Mouse (Mus musculus): ENCODE results near the gene Ppp2r5e. TPM values are rescaled to one million over a fixed set of nuclear protein-coding genes. Genes with fewer than 3 reads are reported as not detected.

Gene Ppp2r5e
- polyA plus RNA-seq, 1 experiment from 2014 or later, result 6.5 TPM

- Histone ChIP-seq H3K9me3 (ENCODE audit: low read length) (no peaks in the 10 kb centered on the region), H3K27me3 (ENCODE audit: insufficient read depth, low read length) (no peaks in the 10 kb centered on the region), H3K4me1 (ENCODE audit: insufficient read depth) (no peaks in the 10 kb centered on the region), H3K4me3 (ENCODE audit: low read depth, low read length) (no peak overlapping the region), H3K36me3 (replicated peaks; ENCODE audit: insufficient read depth, low read length) (0 out of 2 replicates have a peak, but pooled peaks cover 2% of the 10 kb centered on the region), H3K9ac (replicated peaks) (no peak overlapping the region), H3K4me2 (ENCODE audit: low read depth, low read length) (no peak overlapping the region), H3K27ac (ENCODE audit: low read depth) (no peak overlapping the region)
- no peak for ATAC-seq
- no peak for TF ChIP-seq EP300 (IDR thresholded peaks at IDR 0.05; ENCODE audit: low read depth)
- TF ChIP-seq CTCF (IDR thresholded peaks at IDR 0.05; ENCODE audit: low read depth), result peak; percentile 35
- DNase-seq, result no peak
- 79% methylated on average over 1 of the region's 1 CpGs for WGBS (ENCODE audit: insufficient replicate concordance)
Observed at GRCm38 (mm10) chr12:75629618-75630017, 33.6 kb upstream of the Ppp2r5e start.

GRCm38 (mm10) chr12:75623292-75623691 lies 27.2 kb upstream of the Ppp2r5e start:
- Histone ChIP-seq H3K27ac (ENCODE audit: low read depth) (no peak overlapping the region), H3K4me2 (ENCODE audit: low read depth, low read length) (no peak overlapping the region), H3K36me3 (replicated peaks; ENCODE audit: insufficient read depth, low read length) (no peaks in the 10 kb centered on the region), H3K9me3 (ENCODE audit: low read length) (no peaks in the 10 kb centered on the region), H3K27me3 (ENCODE audit: insufficient read depth, low read length) (no peaks in the 10 kb centered on the region), H3K9ac (replicated peaks) (no peak overlapping the region), H3K4me1 (ENCODE audit: insufficient read depth) (no peaks in the 10 kb centered on the region), H3K4me3 (ENCODE audit: low read depth, low read length) (no peak overlapping the region)
- ATAC-seq (0 out of 2 replicates have a peak, but pooled peaks have one; percentile 15), DNase-seq (no peak)
- no peak; the same call in 1 of the 2 replicates for TF ChIP-seq EP300 (IDR thresholded peaks at IDR 0.05; ENCODE audit: low read depth)
- no peak for TF ChIP-seq CTCF (IDR thresholded peaks at IDR 0.05; ENCODE audit: low read depth)
- 72% methylated on average over 5 of the region's 5 CpGs for WGBS (ENCODE audit: insufficient replicate concordance)

- Histone ChIP-seq H3K27me3 (ENCODE audit: insufficient read depth, low read length) (no peaks in the 10 kb centered on the region), H3K4me3 (ENCODE audit: low read depth, low read length) (no peak overlapping the region), H3K27ac (ENCODE audit: low read depth) (no peak overlapping the region), H3K9me3 (ENCODE audit: low read length) (no peaks in the 10 kb centered on the region), H3K36me3 (replicated peaks; ENCODE audit: insufficient read depth, low read length) (no peaks in the 10 kb centered on the region), H3K9ac (replicated peaks) (no peak overlapping the region), H3K4me1 (ENCODE audit: insufficient read depth) (no peaks in the 10 kb centered on the region), H3K4me2 (ENCODE audit: low read depth, low read length) (no peak overlapping the region)
- TF ChIP-seq CTCF (IDR thresholded peaks at IDR 0.05; ENCODE audit: low read depth), result no peak
- TF ChIP-seq EP300 (IDR thresholded peaks at IDR 0.05; ENCODE audit: low read depth), result no peak; the same call in 1 of the 2 replicates
- 40% methylated on average over 3 of the region's 3 CpGs for WGBS (ENCODE audit: insufficient replicate concordance)
- DNase-seq, result no peak
- ATAC-seq, result peak; percentile 44; the same call in 1 of the 2 replicates
Observed at GRCm38 (mm10) chr12:75622835-75623234, 26.8 kb upstream of the Ppp2r5e start.

DNA sequence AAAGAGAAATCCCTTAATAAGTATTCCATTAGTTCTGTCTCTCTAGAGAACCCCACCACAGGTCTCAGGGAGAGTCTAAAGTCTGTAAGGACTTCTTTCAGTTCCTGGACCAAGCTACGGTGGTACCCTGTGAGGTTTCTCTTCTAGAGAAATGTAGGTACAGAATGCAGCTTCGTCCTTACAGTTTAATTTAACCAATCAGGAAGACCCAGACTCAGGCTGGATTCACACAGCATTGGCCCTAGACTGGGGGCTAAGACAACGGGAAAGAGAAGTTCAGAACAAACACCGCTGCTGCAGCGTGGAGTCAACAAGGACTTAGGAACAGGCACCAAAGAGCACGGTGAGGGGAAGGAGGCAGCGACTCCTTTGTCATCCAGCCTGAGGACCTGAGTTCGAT lies 20.8 kb upstream of the Ppp2r5e start:
- H3K4me1 ChIP-seq (ENCODE audit: insufficient read depth), result no peaks in the 10 kb centered on the region
- no peak overlapping the region for H3K9ac ChIP-seq (replicated peaks)
- WGBS (ENCODE audit: insufficient replicate concordance), result 57% methylated on average over 8 of the region's 8 CpGs
- no peaks in the 10 kb centered on the region for H3K36me3 ChIP-seq (replicated peaks; ENCODE audit: insufficient read depth, low read length)
- DNase-seq, result no peak
- no peak for ATAC-seq
- H3K27ac ChIP-seq (ENCODE audit: low read depth), result no peak overlapping the region
- H3K27me3 ChIP-seq (ENCODE audit: insufficient read depth, low read length), result no peaks in the 10 kb centered on the region
- H3K4me3 ChIP-seq (ENCODE audit: low read depth, low read length), result no peak overlapping the region
- TF ChIP-seq EP300 (IDR thresholded peaks at IDR 0.05; ENCODE audit: low read depth) (no peak), CTCF (IDR thresholded peaks at IDR 0.05; ENCODE audit: low read depth) (no peak)
- no peak overlapping the region for H3K4me2 ChIP-seq (ENCODE audit: low read depth, low read length)
- H3K9me3 ChIP-seq (ENCODE audit: low read length), result no peaks in the 10 kb centered on the region

DNA sequence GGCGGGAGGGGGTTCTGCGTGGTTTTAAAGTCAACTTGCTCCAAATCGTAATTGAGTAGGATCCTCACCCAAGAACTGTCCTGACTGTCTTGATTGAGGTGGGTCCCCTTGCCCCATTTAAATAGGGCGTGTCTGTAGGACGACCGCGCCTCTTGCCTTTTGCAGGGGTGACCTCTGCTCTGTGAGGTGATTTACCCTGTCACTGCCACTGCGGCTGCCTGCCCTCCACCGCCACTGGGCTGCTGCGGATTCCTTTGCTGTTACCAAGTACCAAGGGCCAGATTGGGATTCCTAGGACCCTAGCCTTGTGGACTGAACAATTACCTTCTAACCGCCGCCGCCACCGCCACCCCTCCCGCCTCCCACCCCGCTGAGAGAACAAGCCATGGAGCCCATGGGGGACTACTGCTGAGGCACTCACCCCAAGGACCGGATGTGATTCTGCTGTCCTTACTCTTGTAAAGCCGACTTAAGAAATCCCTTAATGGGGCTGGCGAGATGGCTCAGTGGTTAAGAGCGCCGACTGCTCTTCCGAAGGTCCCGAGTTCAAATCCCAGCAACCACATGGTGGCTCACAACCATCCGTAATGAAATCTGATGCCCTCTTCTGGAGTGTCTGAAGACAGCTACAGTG lies 20.2 kb upstream of the Ppp2r5e start:
- no peaks in the 10 kb centered on the region for H3K9me3 ChIP-seq (ENCODE audit: low read length)
- DNase-seq (peak; percentile 25), ATAC-seq (peak; percentile 64)
- H3K4me2 ChIP-seq (ENCODE audit: low read depth, low read length), result peak overlapping the region; percentile 65
- no peaks in the 10 kb centered on the region for H3K36me3 ChIP-seq (replicated peaks; ENCODE audit: insufficient read depth, low read length)
- no peaks in the 10 kb centered on the region for H3K27me3 ChIP-seq (ENCODE audit: insufficient read depth, low read length)
- H3K4me1 ChIP-seq (ENCODE audit: insufficient read depth), result no peaks in the 10 kb centered on the region
- H3K27ac ChIP-seq (ENCODE audit: low read depth), result no peak overlapping the region
- peak overlapping the region; percentile 36 for H3K4me3 ChIP-seq (ENCODE audit: low read depth, low read length)
- 15% methylated on average over 23 of the region's 24 CpGs for WGBS (ENCODE audit: insufficient replicate concordance)
- peak overlapping the region; percentile 41; the same call in 1 of the 2 replicates for H3K9ac ChIP-seq (replicated peaks)
- TF ChIP-seq CTCF (IDR thresholded peaks at IDR 0.05; ENCODE audit: low read depth) (no peak), EP300 (IDR thresholded peaks at IDR 0.05; ENCODE audit: low read depth) (no peak)

- 58% methylated on average over 3 of the region's 3 CpGs for WGBS (ENCODE audit: insufficient replicate concordance)
- H3K9me3 ChIP-seq (ENCODE audit: low read length), result no peaks in the 10 kb centered on the region
- ATAC-seq, result no peak
- no peaks in the 10 kb centered on the region for H3K36me3 ChIP-seq (replicated peaks; ENCODE audit: insufficient read depth, low read length)
- TF ChIP-seq CTCF (IDR thresholded peaks at IDR 0.05; ENCODE audit: low read depth), result no peak
- no peak for TF ChIP-seq EP300 (IDR thresholded peaks at IDR 0.05; ENCODE audit: low read depth)
- H3K4me2 ChIP-seq (ENCODE audit: low read depth, low read length), result 0 out of 2 replicates have a peak overlapping the region, but pooled peaks have one; percentile 65
- no peak overlapping the region for H3K27ac ChIP-seq (ENCODE audit: low read depth)
- no peak overlapping the region for H3K9ac ChIP-seq (replicated peaks)
- no peaks in the 10 kb centered on the region for H3K27me3 ChIP-seq (ENCODE audit: insufficient read depth, low read length)
- H3K4me3 ChIP-seq (ENCODE audit: low read depth, low read length), result no peak overlapping the region
- DNase-seq, result no peak
- no peaks in the 10 kb centered on the region for H3K4me1 ChIP-seq (ENCODE audit: insufficient read depth)
Observed at GRCm38 (mm10) chr12:75615556-75615955, 19.5 kb upstream of the Ppp2r5e start.
